Mouse (Mus musculus): ENCODE data around the gene Optn.
A peak's percentile ranks its signal among the peaks of the same experiment; 100 is the strongest.

Gene Optn

DNA sequence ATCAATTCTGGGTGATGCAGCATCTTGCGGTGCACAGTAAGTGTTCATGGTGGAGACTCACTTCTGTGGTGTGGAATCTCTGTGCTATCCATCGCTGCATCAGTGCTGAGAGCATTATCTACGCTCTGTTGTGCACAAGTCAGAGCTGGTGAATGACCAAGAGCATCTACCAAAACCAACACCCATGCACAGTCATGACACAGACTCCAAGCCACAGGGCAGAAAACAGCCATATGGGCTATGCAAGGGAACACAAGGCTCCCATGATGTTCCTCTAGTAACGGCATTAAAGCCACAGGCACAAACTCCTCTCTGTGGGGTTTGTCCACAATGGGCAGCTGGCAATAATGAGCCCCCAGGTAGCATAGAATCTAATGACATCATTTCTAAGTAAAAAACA, 34.0 kb downstream of the Optn start:
- DNase-seq (ENCODE audit: low spot score) = no peak

DNA sequence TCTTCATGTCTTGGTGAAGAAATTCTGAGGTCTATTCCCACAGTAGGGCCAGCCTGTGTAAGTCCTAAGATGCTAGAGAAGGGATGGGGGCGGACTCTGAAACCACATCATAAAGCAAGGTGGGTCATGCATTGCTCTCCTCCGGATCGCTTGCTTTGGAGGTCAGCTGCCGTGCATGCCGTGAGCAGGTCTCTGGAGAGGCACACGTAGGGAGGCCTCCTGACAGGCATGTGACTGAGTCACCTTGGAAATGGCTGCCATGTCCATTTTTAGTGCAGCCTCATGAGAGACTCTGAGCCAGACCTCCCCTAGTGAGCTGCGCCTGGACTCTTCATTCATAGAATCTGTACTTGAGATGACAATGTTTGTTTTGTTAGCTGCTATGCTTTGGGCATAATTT, 35.8 kb downstream of the Optn start:
- DNase-seq (ENCODE audit: low spot score) = no peak

DNA sequence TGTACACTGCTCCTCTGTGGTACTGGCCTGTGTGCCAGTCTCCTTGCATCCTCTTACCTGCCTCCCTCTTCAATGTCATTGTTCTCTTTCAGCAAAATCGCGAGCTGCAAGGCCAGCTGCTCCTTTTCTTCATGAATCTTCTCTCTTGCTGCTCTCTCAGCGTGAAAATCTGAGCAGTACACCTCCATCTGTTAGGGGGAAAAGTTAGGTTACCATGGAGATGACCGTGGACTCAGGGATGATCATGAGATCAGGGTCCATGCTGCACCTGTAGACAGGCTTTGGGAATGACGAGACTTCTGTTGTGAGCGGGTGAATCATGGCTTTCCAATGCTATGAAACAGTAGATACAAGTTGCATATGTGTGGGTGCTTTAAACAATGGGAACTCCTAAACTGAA, 36.8 kb downstream of the Optn start:
- no peak for DNase-seq (ENCODE audit: low spot score)

DNA sequence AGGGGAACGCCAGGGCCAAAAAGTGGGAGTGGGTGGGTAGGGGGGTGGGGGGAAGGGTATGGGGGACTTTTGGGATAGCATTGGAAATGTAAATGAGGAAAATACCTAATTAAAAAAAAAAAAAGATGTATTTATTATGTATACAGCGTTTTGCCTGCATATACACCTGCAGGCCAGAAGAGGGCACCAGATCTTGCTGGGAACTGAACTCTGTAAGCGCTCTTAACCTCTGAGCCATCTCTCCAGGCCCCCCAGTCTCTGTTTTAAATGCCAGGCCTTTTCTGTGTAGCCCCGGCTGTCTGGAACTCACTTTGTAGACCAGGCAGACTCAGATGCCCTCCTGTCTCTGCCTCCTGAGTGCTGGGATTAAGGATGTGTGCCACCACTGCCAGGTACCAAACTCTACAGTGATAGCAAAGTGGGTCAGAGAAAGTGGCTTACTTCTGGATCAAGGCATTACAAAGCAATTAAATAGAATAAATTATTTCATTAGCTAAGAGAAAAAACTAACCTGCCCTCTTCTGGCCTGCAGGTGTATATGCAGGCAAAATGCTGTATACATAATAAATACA, 38.6 kb downstream of the Optn start:
- DNase-seq (ENCODE audit: low spot score) = no peak

DNA sequence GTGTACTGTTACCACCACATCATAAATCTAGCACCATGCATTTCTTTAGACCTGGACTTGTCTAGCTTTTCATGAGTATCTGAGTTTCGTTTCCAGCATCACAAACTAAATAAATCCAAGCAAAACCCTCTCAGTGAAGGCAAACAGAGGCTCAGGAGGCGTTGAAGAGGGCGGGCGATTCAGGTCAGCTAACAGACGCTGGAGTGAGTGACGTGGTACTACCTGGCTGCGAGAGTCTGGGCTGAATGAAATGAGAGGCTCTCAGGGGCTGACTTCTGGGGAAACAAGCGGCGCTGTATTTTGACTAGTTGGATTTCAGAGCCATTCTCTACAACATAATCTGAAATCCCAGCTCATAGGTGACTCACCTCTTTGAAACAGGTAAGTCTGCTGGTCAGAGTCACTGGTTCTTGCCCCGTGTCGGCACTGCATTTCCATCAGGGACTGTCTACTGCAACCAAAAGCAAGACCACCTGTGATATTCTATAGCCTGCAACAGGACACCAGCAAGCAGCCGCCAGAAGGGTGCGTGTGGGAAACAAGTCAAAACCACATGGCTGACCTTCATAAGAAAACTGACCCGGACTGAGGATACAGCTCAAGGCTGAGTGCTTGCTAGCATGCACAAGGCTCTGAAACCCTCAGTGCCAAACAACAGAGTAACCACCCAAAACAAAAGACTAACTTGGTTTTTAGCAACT, 40.0 kb downstream of the Optn start:
- DNase-seq (ENCODE audit: low spot score) = no peak

DNA sequence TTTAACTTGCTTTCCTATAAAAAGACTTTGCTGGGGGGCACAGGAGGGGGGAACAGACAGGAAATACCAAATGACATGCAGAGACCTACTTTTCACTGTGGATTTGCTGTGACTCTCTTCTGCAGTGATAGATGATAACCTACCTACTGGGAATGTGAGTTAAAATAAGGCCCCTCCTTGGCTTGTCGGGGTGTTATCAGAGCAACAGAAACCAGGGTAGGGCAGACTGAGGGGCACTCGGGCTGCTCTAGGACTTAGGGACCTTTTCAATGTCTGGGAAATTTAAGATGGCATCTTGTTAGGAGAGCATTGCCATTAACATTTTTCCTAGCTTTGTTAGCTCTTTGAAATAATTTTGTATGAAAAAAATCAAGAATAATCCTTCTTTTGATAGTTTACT, 40.6 kb downstream of the Optn start:
- DNase-seq (ENCODE audit: low spot score) = no peak

DNA sequence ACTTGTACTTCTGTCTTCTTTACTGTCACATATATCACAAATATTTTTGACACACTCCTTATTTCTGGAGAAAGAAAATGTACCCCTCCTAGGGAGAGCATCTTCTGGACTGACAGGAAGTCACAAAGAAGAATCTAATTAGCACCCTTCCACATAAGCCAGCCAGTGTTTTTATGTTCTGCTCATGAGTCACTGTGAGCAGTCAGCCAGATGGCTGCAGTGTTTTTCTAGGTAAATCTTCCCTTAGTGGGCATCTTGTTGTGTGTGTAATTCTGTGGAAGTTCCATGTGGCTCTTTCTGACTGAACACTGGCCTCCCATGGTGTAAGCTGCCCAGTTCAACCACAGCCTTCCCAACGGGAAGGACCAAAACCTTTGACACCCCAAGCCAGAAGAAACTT, 44.1 kb downstream of the Optn start:
- no peak for DNase-seq (ENCODE audit: low spot score)

DNA sequence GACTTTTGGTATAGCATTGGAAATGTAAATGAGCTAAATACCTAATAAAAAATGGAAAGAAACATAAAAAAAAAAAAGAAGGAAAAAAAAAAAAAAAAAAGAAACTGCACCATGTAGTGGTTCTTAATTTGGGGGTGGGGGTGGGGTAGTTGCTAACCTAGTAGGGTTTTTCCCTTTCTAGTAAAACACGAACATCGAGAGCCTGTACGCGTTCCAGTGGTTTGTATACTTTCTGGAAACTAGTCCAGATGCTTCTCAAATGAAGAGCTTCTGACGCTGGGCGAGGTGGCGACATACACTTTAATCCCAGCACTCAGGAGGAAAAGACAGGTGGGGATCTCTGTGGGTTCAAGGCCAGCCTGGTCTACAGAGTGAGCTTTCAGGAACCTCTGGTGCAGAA, 46.9 kb downstream of the Optn start:
- DNase-seq (ENCODE audit: low spot score) = no peak

DNA sequence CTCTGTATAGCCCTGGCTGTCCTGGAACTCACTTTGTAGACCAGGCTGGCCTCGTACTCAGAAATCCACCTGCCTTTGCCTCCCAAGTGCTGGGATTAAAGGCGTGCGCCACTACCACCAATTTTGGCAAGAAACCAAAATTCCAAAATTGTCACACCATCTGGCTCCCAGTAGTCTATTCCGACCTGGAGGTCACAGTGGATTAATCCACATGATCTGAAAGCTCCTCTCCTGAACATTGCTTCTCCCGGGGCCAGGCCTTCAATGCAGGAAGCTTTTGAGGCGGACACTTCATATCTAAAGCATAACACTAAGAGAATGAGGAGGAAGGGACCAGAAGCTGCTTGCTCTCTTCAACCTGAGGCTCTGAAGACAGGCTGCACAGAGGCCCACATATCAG, 48.3 kb downstream of the Optn start:
- DNase-seq (ENCODE audit: low spot score) = no peak

DNA sequence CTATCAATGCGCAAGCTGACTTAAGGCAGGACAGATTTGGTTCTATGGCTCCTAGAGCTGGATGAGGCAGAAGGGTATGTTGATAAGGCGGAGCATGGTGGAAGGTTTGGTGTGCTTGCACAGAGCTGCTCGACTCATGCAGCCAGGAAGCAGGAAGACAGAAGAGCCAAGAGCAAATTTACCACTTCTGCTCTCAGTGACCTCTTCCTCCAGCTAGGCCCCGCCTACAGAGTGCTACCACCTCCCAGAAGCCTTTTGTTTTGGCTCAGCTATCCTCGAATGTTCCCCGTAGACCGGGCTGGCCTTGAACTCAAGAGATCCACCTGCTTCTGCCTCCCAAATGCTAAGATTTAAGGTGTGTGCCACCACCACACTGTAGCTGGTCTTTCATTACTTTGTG, 49.2 kb downstream of the Optn start:
- no peak for DNase-seq (ENCODE audit: low spot score)

DNA sequence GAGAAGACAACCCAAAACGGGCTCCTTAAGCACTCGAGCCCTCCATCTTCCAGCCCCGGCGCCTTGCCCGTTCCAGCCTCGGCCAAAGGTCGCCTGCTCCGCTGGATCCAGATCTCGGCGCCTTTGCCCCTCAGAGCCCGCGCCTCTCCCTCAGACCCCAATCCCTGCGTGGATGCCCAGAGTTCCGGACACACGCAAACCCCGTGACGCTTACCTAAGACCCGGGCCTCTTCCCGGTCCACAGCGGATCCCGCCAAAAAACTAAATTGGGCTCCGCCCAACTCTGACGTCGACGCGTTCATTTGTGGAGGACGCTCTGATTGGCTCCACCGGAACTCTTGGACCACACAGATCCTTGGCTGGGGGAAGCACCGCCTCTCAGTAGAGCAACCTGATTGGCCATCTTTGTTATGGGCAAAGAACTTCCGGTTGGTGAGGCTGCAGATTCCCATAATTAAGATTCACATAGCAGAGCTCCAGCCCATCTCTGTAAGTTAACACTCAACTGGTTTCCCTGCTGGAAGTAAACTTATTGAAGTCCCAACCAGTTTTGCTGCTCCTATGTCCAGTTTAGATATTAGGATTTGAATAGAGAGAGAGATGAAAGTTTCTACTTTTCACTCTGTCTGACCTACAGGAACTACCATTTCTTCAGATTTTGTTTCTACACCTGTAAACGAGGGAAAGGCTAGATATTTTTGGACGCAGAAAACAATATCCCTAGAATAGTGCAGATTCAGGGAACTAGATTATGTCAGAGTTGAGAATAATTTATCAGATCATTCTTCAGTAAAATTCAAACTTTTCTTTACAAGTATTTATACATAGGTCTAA, 51.1 kb downstream of the Optn start, which contains the start of gene Mcm10:
Gene Mcm10, minus strand, starts transcription at position 301 of the 834 bp plus-strand sequence.
- peak; percentile 75 for DNase-seq (ENCODE audit: low spot score)

DNA sequence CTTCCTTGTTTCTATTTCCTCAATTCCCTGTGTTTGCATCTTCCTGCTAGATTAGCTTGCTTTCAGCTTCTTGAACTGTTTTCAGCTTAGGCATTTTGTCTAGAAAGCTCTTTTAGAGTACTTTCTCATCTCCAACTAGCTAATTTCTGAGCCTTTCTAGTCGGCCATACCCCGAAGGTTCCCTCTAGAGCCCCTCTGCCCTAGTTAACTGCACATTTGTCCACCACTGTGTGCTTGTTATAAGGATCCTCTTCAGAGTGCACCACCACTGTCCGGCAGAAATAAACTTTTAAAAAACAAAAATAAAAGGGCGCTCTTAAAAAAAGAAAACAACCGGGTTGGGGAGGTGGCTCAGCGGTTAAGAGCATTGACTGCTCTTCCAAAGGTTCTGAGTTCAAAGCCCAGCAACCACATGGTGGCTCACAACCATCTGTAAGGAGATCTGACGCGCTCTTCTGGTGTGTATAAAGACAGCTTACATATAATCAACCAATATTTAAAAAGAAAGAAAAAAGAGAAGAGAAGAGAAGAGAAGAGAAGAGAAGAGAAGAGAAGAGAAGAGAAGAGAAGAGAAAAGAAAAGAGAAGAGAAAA, 51.9 kb downstream of the Optn start:
- no peak for DNase-seq (ENCODE audit: low spot score)

DNA sequence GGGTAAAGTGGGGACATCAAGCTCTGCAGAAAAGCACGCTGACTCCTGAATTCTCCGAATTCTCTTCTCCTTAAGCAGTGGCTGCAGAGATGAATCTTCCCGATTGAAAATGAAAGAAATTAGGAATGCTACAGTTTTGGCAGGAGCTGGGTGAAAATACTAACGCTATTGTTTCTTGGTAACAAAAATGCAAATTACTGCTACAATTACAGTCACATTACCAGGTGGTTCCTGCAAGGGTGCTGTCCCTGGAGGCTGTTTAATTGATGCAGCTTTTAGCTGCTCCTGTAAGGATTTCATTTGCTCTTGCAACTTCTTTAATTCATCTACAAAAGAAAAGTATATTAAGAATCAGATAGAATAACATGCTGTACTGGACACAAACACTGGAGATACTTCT, 56.7 kb downstream of the Optn start:
- no peak for DNase-seq (ENCODE audit: low spot score)

DNA sequence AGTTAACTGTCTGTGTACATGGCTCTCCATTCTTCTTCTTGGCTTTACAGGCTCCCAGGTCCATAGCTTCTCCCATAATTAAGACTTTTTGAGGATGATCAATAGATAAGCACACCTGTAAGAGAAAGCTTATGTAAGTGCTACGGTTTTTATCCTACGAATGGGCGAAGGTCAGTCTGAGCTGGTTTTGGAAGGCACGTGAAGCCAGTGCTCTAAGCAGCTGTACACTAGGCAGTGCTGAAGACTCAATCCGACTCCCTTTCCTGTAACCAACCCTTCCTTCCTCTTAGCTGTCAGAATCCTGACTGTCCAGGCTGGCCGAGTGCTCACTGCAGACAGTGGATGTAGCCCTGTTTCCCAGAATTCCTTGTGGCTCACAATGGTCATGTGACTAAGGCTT, 62.6 kb downstream of the Optn start:
- no peak for DNase-seq (ENCODE audit: low spot score)

DNA sequence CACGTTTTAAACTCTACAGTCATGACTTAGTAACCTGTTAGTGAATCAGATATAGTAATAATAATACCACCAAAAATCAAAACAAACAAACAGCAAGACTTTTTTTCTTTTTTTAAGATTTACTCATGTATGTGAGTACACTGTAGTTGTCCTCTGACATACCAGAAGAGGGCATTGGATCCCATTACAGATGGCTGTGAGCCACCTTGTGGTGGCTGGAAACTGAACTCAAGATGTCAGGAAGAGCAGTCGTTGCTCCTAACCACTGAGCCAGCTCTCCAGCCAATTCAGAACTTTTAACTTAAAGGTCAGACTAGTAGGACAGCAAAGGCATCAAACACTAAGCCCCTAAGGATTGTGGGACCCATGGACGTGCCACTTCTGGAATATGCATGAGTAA, 64.9 kb downstream of the Optn start:
- DNase-seq (ENCODE audit: low spot score) = no peak

DNA sequence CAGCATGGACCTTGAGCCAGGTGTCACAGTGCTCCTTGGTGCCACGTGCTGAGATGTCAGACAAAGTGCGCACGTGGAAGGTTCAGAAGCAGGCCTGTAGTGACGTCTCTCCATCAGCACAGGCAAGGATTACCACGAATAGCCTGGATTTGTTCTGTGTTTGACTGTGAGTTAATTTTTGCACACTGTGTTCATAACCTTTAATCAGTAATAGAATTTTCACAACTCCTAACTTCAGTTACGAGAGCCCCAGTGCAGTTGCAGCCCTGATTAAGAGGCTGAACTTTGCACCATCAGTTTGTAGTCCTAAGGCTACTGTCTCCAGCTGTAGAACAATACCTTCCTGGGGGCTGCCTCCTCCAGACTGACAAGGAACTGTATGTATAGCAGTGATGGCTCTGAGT, 67.4 kb downstream of the Optn start:
- no peak for DNase-seq (ENCODE audit: low spot score)

DNA sequence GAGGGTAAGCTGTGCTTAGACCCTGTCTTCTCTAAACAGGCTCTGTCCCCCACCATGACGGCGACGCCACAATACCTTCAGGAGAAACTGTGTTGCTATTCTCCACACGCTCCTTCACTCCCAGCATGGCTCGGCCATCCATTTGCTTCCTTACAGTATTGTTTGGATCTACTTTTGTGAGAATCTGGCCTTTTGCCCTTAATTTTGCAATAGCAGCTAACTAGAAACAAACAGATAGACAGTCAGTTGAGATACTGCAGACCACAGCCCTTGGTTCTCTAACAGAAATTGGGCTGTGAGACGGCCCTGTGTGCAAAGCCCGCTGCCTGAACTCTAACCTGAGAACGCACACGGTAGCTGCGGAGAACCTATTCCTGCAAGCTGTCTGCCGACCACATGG, 68.2 kb downstream of the Optn start:
- DNase-seq (ENCODE audit: low spot score) = no peak

DNA sequence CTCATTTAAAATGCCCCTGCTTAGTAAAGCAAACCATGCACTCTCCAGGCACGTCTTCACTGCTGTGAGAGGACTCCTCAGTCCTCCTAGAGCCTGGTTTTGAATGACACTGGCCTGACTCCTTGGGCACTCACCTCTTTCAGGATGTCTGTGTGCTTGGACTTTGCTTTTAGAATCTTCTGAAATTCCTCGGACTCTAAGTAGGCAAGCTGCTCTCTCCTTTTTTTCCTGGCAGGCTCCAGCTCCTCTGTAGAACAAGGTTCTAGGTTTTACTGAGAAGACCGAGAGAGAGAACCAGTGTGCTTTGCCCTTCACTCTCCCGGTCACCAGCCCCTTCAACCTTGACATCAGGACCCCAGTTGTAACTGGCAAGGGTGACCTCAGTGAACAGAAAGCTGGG, 69.4 kb downstream of the Optn start:
- DNase-seq (ENCODE audit: low spot score) = no peak

DNA sequence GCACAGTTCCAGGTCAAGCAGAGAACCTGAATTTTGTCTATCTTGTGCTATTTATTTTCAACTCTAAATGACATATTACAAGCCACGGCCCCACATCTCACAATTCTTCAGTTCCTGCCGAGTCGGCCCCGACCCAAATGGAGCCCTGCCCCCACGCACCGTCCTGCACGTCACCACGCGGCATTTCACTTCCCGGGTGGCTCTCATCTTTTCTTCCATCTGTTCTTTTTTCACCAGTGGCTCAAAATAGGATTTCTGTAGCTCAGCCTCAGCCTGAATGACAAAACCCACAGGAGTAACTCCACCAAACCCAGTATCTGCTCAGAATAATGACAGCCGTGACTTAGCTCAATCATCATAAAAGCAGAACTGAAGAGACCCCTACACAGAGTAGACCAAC, 70.3 kb downstream of the Optn start:
- DNase-seq (ENCODE audit: low spot score) = no peak

DNA sequence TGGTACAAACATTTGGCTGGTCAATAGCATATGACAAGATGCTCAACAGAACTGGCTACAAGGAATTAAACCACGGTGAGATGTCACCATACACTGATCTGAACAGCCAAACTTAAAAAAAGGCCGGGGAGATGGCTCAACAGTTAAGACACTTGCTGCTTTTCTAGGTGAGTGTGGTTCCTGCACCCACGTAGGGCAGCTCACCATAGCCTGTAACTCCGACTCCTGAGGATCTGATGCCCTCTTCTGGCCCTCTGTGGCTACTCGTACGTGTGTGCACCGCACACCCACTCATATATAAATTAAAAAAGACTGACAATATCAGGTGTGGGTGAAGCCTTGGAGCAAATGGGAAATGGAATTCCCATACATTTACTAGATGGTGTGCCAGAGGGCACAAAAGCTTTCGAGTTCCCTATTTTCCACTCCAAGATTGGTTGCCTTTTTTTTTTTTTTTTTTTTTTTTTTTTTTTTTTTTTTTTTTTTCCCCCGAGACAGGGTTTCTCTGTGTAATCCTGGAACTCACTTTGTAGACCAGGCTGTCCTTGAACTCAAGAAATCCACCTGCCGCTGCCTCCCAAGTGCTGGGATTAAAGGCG, 74.9 kb downstream of the Optn start:
- no peak for DNase-seq (ENCODE audit: low spot score)

DNA sequence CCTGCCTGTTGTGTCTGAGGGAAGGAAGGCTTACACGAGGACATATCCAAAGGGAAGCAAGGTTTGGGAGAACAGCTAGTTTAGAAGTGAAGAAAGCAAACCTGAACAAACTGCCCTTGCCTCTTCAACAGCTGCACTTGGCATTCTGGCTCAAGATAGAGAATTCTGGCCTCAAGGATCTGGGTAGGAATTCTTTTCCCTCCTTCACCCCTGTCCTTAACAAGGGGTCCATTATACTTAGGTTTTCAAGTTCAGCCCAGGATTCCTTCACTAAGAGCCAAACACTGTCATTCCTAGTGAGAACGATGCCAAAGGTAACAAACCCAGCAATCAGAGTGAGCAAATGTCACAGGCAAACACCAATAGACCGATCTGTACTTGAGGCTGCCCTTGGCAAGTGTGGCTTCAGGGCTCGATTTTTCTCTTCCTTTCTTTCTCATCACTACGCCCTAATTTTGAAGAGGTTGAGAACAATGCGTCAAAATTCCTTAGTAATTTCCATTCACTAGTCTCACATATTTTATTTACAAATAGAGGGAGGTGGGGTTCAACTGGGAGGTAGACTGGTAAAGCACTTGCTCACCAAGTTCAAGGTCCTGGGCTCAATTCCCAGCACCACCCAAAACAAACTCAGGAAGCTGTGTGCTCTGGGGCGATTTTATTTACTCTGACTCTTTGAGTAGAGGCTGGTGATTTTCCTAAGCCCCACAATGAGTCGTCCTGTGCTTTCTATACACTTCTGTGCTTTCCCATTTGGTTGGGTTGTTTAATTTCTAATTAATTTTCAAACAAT, 76.3 kb downstream of the Optn start:
- no peak for DNase-seq (ENCODE audit: low spot score)

DNA sequence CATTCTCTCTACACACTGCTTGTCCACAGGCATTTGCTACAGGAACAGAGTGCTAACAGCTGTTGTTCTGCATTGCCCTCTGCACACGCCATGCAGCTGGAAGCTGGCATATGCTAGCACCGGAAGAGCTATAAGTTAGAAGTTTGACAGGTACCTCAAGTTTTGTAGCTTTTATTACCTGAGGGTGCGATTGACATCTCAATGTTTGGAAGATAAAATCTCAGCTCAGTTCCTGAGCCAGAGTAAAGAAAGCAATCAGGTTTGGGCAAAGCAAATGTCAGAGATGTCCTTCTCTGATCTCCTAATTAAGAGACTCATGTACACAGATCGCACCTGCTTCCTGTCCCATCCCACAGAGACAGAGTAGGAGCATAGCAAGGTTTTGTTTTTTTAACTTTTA, 77.1 kb downstream of the Optn start:
- DNase-seq (ENCODE audit: low spot score) = no peak
